Comparison of ENCODE assay signal across 21 mouse cellular contexts in the genomic region with DNA sequence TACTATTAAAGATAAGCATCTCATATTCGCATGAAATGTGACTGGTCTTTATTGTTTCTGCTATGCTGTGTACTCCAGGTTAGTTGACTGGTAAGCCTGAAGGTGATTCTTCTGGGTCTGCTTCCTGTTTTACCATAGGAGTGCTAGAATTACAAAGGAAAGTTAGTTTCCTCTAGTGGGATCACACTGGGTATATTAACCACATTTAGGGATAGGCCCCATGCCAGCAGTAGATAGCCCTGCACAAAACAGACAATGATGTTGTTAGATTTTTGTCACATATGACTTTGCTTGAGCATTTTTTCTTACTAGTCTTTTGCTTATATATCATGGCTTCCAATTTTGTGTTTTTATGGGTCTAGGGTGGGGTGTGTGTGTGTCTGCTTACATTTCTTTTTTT. TPM values are rescaled to one million over a fixed set of nuclear protein-coding genes. Genes with fewer than 3 reads are reported as not detected.
DNase-seq lines count a peak whose midpoint lies in the region; ATAC-seq and TF ChIP-seq lines count a peak whose summit lies in the region.
"Had no signal": no experiment of that assay in that cellular context is flagged by ENCODE, and none has a peak within 500 bp of the region (broad histone marks: within the 10 kb centered on the region; RNA-seq: fewer than 3 reads in every experiment).

No protein-coding gene starts in this region.

- no peak for TF ChIP-seq RAD21 in MEL (IDR thresholded peaks at IDR 0.05; ENCODE audit: low read depth, low read length)

- ATAC-seq in megakaryocyte progenitor cell, adult 5-6 weeks (replicated peaks; ENCODE audit: poor library complexity), result peak; percentile 20; the same call in 1 of the 2 replicates
- no peak for ATAC-seq in midbrain, embryonic 14.5 days (ENCODE audit: low FRiP score, low TSS enrichment)
- ATAC-seq: forebrain, embryonic 14.5 days; forebrain, embryonic 16.5 days had no signal

- TF ChIP-seq EP300 in MEL (IDR thresholded peaks at IDR 0.05; ENCODE audit: low read depth in 1 of 2, low read length in 2 of 2), result peak; percentile 38 to 50; a peak in 2 of 4 replicates

- peaks cover 0 to 22% of the 10 kb centered on the region in 2 experiments for H3K36me3 ChIP-seq in MEL (ENCODE audit: control insufficient read depth in 1 of 2, insufficient read depth in 2 of 2, low read length in 2 of 2)
- H3K36me3 ChIP-seq in midbrain, embryonic 14.5 days (ENCODE audit: control insufficient read depth, insufficient read depth, low read length), result no peaks in the 10 kb centered on the region
- H3K36me3 ChIP-seq in midbrain, embryonic 10.5 days, result no peaks in the 10 kb centered on the region
- H3K36me3 ChIP-seq: embryonic facial prominence, embryonic 10.5 days; embryonic facial prominence, embryonic 12.5 days; forebrain, embryonic 12.5 days had no signal

- no peak overlapping the region for H3K9ac ChIP-seq in MEL (ENCODE audit: control insufficient read depth, low read depth, low read length, poor library complexity, severe bottlenecking)
- no peak overlapping the region for H3K9ac ChIP-seq in midbrain, embryonic 14.5 days (replicated peaks; ENCODE audit: low read length)
- H3K9ac ChIP-seq: embryonic facial prominence, embryonic 12.5 days; forebrain, embryonic 12.5 days had no signal

- DNase-seq in 416B (ENCODE audit: low read depth) (peak; percentile 34), MEL (ENCODE audit: low read depth, low spot score) (peak; percentile 60)
- DNase-seq in midbrain, embryonic 14.5 days, result no peak
- DNase-seq in midbrain, embryonic 10.5 days (ENCODE audit: low spot score), result no peak
- DNase-seq in lung, postnatal 14 days, result no peak
- DNase-seq: adrenal gland, adult 2 months; adrenal gland, postnatal 14 days; adrenal gland, postnatal 36 days; cerebellum, adult 11-12 months; cerebellum, adult 2 months; cerebellum, adult 9-10 months; cerebellum, postnatal 10 days; cerebellum, postnatal 25 days had no signal

- TF ChIP-seq POLR2A in MEL (IDR thresholded peaks at IDR 0.05; ENCODE audit: control insufficient read depth in 1 of 2, insufficient read depth in 1 of 2, low read depth in 1 of 2, low read length in 2 of 2, poor library complexity in 1 of 2), result no peak

- no peaks in the 10 kb centered on the region for H3K27me3 ChIP-seq in MEL (ENCODE audit: control insufficient read depth in 1 of 2, insufficient read depth in 2 of 2, low read length in 2 of 2)
- H3K27me3 ChIP-seq in midbrain, embryonic 14.5 days (ENCODE audit: control insufficient read depth, insufficient read depth, low read length), result no peaks in the 10 kb centered on the region
- H3K27me3 ChIP-seq in midbrain, embryonic 10.5 days (ENCODE audit: low read depth, poor library complexity, severe bottlenecking), result no peaks in the 10 kb centered on the region
- H3K27me3 ChIP-seq: CH12.LX; embryonic facial prominence, embryonic 12.5 days; forebrain, embryonic 12.5 days had no signal

- H3K4me1 ChIP-seq in MEL (ENCODE audit: control insufficient read depth in 1 of 2, insufficient read depth in 2 of 2, low read length in 2 of 2), result peaks cover 9 to 11% of the 10 kb centered on the region in 2 experiments
- no peaks in the 10 kb centered on the region for H3K4me1 ChIP-seq in midbrain, embryonic 14.5 days (ENCODE audit: control insufficient read depth, insufficient read depth, low read length)
- H3K4me1 ChIP-seq in midbrain, embryonic 10.5 days, result no peaks in the 10 kb centered on the region
- H3K4me1 ChIP-seq: embryonic facial prominence, embryonic 10.5 days; forebrain, embryonic 12.5 days had no signal

- H3K9me3 ChIP-seq in MEL (replicated peaks; ENCODE audit: insufficient read depth, low read length), result no peaks in the 10 kb centered on the region
- H3K9me3 ChIP-seq in midbrain, embryonic 14.5 days (ENCODE audit: control insufficient read depth, low read length), result no peaks in the 10 kb centered on the region
- H3K9me3 ChIP-seq in midbrain, embryonic 10.5 days (replicated peaks), result no peaks in the 10 kb centered on the region
- H3K9me3 ChIP-seq: embryonic facial prominence, embryonic 10.5 days; embryonic facial prominence, embryonic 12.5 days; forebrain, embryonic 12.5 days; G1E had no signal

- TF ChIP-seq CTCF in MEL (IDR thresholded peaks at IDR 0.05 in 2 of 3, conservative IDR thresholded peaks at IDR 0.05 in 1 of 3; ENCODE audit: control insufficient read depth in 1 of 3, insufficient read depth in 1 of 3, low read depth in 2 of 3, low read length in 3 of 3, poor library complexity in 1 of 3, severe bottlenecking in 1 of 3), result no peak

- H3K79me2 ChIP-seq in MEL (ENCODE audit: control insufficient read depth, insufficient read depth, low read length, poor library complexity), result peaks cover 46% of the 10 kb centered on the region

- H3K4me3 ChIP-seq in MEL (ENCODE audit: control insufficient read depth in 1 of 2, insufficient read depth in 1 of 2, low read depth in 2 of 2, low read length in 2 of 2), result no peak overlapping the region
- H3K4me3 ChIP-seq in midbrain, embryonic 14.5 days (replicated peaks; ENCODE audit: low read depth, low read length), result no peak overlapping the region
- H3K4me3 ChIP-seq in midbrain, embryonic 10.5 days, result no peak overlapping the region
- H3K4me3 ChIP-seq: embryonic facial prominence, embryonic 10.5 days; embryonic facial prominence, embryonic 12.5 days; forebrain, embryonic 12.5 days had no signal

- 94% methylated on average over 1 of the region's 1 CpGs for WGBS in midbrain, embryonic 14.5 days
- 95% methylated on average over 1 of the region's 1 CpGs for WGBS in midbrain, embryonic 10.5 days

- H3K27ac ChIP-seq in MEL (ENCODE audit: control insufficient read depth, low read depth, low read length), result no peak overlapping the region
- no peak overlapping the region for H3K27ac ChIP-seq in midbrain, embryonic 14.5 days (replicated peaks; ENCODE audit: low read depth, low read length)
- H3K27ac ChIP-seq in midbrain, embryonic 10.5 days (replicated peaks), result no peak overlapping the region
- H3K27ac ChIP-seq: embryonic facial prominence, embryonic 10.5 days; embryonic facial prominence, embryonic 12.5 days; forebrain, embryonic 12.5 days had no signal

- H3K4me2 ChIP-seq in midbrain, embryonic 14.5 days (ENCODE audit: low read length), result no peak overlapping the region
- H3K4me2 ChIP-seq: embryonic facial prominence, embryonic 12.5 days; forebrain, embryonic 12.5 days had no signal

TF ChIP-seq in MEL, 35 proteins besides CTCF, POLR2A, EP300 and RAD21:
- peak; percentile 46; the same call in 1 of the 2 replicates for TF ChIP-seq ETS1 (IDR thresholded peaks at IDR 0.05; ENCODE audit: low read depth, low read length)
- TF ChIP-seq JUND (IDR thresholded peaks at IDR 0.05; ENCODE audit: low read depth, low read length), result no peak
- TF ChIP-seq TBP (IDR thresholded peaks at IDR 0.05; ENCODE audit: low read depth, low read length), result no peak
- no peak for TF ChIP-seq HCFC1 (IDR thresholded peaks at IDR 0.05; ENCODE audit: low read depth, low read length)
- TF ChIP-seq CHD2 (IDR thresholded peaks at IDR 0.05; ENCODE audit: low read length), result no peak
- peak; percentile 37; the same call in 1 of the 2 replicates for TF ChIP-seq SIN3A (IDR thresholded peaks at IDR 0.05; ENCODE audit: low read length)
- TF ChIP-seq RCOR1 (IDR thresholded peaks at IDR 0.05; ENCODE audit: low read depth, low read length), result peak; percentile 77; the same call in 1 of the 2 replicates
- peak; percentile 47; the same call in 1 of the 2 replicates for TF ChIP-seq GATA1 (IDR thresholded peaks at IDR 0.05; ENCODE audit: low read depth, low read length)

RNA-seq across cellular contexts. Expression of a gene that starts 21.8 kb away (rescaled TPM):
- total RNA-seq in MEL (2012; rRNA removed), result 9.4 and 12.4 TPM in 2 replicates
- 10 to 100 TPM; 13.7 to 33.0 TPM for polyA plus RNA-seq in MEL (2012; ENCODE audit: insufficient read depth in 1 of 2, insufficient read length in 2 of 2, low read depth in 1 of 2, low replicate concordance in 2 of 2, missing spikeins in 1 of 2)
- total RNA-seq in megakaryocyte progenitor cell, adult 5-6 weeks (2015), result 11.1 and 12.1 TPM in 2 replicates
- 6.9 and 9.6 TPM in 2 replicates for total RNA-seq in megakaryocyte progenitor cell, adult 5-6 weeks (2017)
- polyA plus RNA-seq in midbrain, embryonic 14.5 days (2014; fragmentation: Nextera tagmentation; extraction: Ambion mirVana), result 17.0 and 20.9 TPM in 2 replicates
- polyA plus RNA-seq in midbrain, embryonic 10.5 days (2016; fragmentation: Nextera tagmentation; extraction: Ambion mirVana), result 22.4 and 22.6 TPM in 2 replicates

Comparison
In these comparisons a context has a peak if more than half of its experiments do, and no peak if none do; other contexts are left out.
1. DNase-seq: peak in 416B (single experiment) and MEL (single experiment); none in midbrain, embryonic 14.5 days (single experiment), midbrain, embryonic 10.5 days (single experiment) and lung, postnatal 14 days (single experiment).